Comparison of ENCODE assay signal across 8 mouse cellular contexts in genomic region chr19:5877618-5878361, GRCm38 (mm10). TPM values are rescaled to one million over a fixed set of nuclear protein-coding genes. Genes with fewer than 3 reads are reported as not detected.
DNase-seq lines count a peak whose midpoint lies in the region; ATAC-seq and TF ChIP-seq lines count a peak whose summit lies in the region.

Gene Slc25a45, plus strand, starts transcription at chr19:5877808.

- no peaks in the 10 kb centered on the region for H3K27me3 ChIP-seq in embryonic facial prominence, embryonic 14.5 days (replicated peaks; ENCODE audit: control insufficient read depth, insufficient read depth, low read length)
- no peaks in the 10 kb centered on the region for H3K27me3 ChIP-seq in kidney, embryonic 14.5 days (ENCODE audit: control insufficient read depth, insufficient read depth, low read length)
- no peaks in the 10 kb centered on the region for H3K27me3 ChIP-seq in limb, embryonic 14.5 days (ENCODE audit: control insufficient read depth, insufficient read depth, low read length)

- no peak for TF ChIP-seq POLR2A in limb, embryonic 14.5 days (IDR thresholded peaks at IDR 0.05; ENCODE audit: borderline replicate concordance, extremely low read depth, insufficient read depth, insufficient read length)

- DNase-seq in A20 (ENCODE audit: low read depth, low spot score), result peak; percentile 88
- peak; percentile 88 to 90 for DNase-seq in adrenal gland, postnatal 36 days
- DNase-seq in embryonic facial prominence, embryonic 14.5 days (ENCODE audit: low spot score), result peak; percentile 80
- peak; percentile 70 for DNase-seq in heart, adult 8-10 months (ENCODE audit: low spot score)
- peak; percentile 78 for DNase-seq in limb, embryonic 14.5 days (ENCODE audit: low spot score)
- DNase-seq in monocyte, adult 2 months (ENCODE audit: low read depth in 1 of 2, low spot score in 2 of 2), result peak; percentile 56 to 64
- DNase-seq in spleen, postnatal 4 days (ENCODE audit: low spot score in 2 of 2), result peak; percentile 68 to 82

- H3K27ac ChIP-seq in embryonic facial prominence, embryonic 14.5 days (replicated peaks; ENCODE audit: low read depth, low read length), result peak within 1 kb of the TSS; percentile 52
- peak within 1 kb of the TSS; percentile 48 for H3K27ac ChIP-seq in kidney, embryonic 14.5 days (ENCODE audit: low read depth, low read length)
- 0 out of 2 replicates have a peak within 1 kb of the TSS, but pooled peaks have one; percentile 52 for H3K27ac ChIP-seq in limb, embryonic 14.5 days (replicated peaks; ENCODE audit: low read depth, low read length)

- peak; percentile 59 for ATAC-seq in embryonic facial prominence, embryonic 14.5 days (ENCODE audit: low read depth)
- 0 out of 2 replicates have a peak, but pooled peaks have one; percentile 21 for ATAC-seq in kidney, embryonic 14.5 days (ENCODE audit: low FRiP score, low TSS enrichment)
- peak; percentile 50 for ATAC-seq in limb, embryonic 14.5 days (ENCODE audit: low FRiP score, low read depth)

- H3K4me3 ChIP-seq in embryonic facial prominence, embryonic 14.5 days (ENCODE audit: low read depth, low read length), result no peak within 1 kb of the TSS
- H3K4me3 ChIP-seq in kidney, embryonic 14.5 days (ENCODE audit: low read length), result no peak within 1 kb of the TSS
- no peak within 1 kb of the TSS for H3K4me3 ChIP-seq in limb, embryonic 14.5 days (replicated peaks; ENCODE audit: low read length)

- peak within 1 kb of the TSS; percentile 8; the same call in 1 of the 2 replicates for H3K4me2 ChIP-seq in embryonic facial prominence, embryonic 14.5 days (ENCODE audit: low read depth, low read length)
- peak within 1 kb of the TSS; percentile 25; the same call in 1 of the 2 replicates for H3K4me2 ChIP-seq in kidney, embryonic 14.5 days (replicated peaks; ENCODE audit: low read depth, low read length)
- H3K4me2 ChIP-seq in limb, embryonic 14.5 days (replicated peaks; ENCODE audit: low read depth, low read length, severe bottlenecking), result 0 out of 2 replicates have a peak within 1 kb of the TSS, but pooled peaks have one; percentile 8

- H3K36me3 ChIP-seq in embryonic facial prominence, embryonic 14.5 days (ENCODE audit: control insufficient read depth, insufficient read depth, low read length), result no peaks in the 10 kb centered on the region
- peaks cover 3% of the 10 kb centered on the region; the same call in 1 of the 2 replicates for H3K36me3 ChIP-seq in kidney, embryonic 14.5 days (ENCODE audit: control insufficient read depth, insufficient read depth, low read length)
- H3K36me3 ChIP-seq in limb, embryonic 14.5 days (ENCODE audit: control insufficient read depth, insufficient read depth, low read length), result peaks cover under 1% of the 10 kb centered on the region; the same call in 1 of the 2 replicates

- WGBS in embryonic facial prominence, embryonic 14.5 days, result 43% methylated on average over 15 of the region's 15 CpGs
- 40% methylated on average over 15 of the region's 15 CpGs for WGBS in kidney, embryonic 14.5 days
- WGBS in limb, embryonic 14.5 days, result 48% methylated on average over 15 of the region's 15 CpGs

- no peaks in the 10 kb centered on the region for H3K9me3 ChIP-seq in embryonic facial prominence, embryonic 14.5 days (ENCODE audit: control insufficient read depth, low read length)
- H3K9me3 ChIP-seq in kidney, embryonic 14.5 days (ENCODE audit: control insufficient read depth, low read length), result no peaks in the 10 kb centered on the region
- no peaks in the 10 kb centered on the region for H3K9me3 ChIP-seq in limb, embryonic 14.5 days (ENCODE audit: control insufficient read depth, low read length)

- H3K9ac ChIP-seq in embryonic facial prominence, embryonic 14.5 days (ENCODE audit: low read depth, low read length), result no peak within 1 kb of the TSS
- no peak within 1 kb of the TSS for H3K9ac ChIP-seq in kidney, embryonic 14.5 days (ENCODE audit: low read depth, low read length)
- peak within 1 kb of the TSS; percentile 31; the same call in 1 of the 2 replicates for H3K9ac ChIP-seq in limb, embryonic 14.5 days (ENCODE audit: low read depth, low read length, severe bottlenecking)

- peaks cover 10% of the 10 kb centered on the region; the same call in 1 of the 2 replicates for H3K4me1 ChIP-seq in embryonic facial prominence, embryonic 14.5 days (ENCODE audit: control insufficient read depth, insufficient read depth, low read length)
- 0 out of 2 replicates have a peak, but pooled peaks cover 9% of the 10 kb centered on the region for H3K4me1 ChIP-seq in kidney, embryonic 14.5 days (ENCODE audit: control insufficient read depth, insufficient read depth, low read length)
- H3K4me1 ChIP-seq in limb, embryonic 14.5 days (ENCODE audit: control insufficient read depth, insufficient read depth, low read length), result peaks cover 15% of the 10 kb centered on the region

RNA-seq across cellular contexts. Expression of gene Slc25a45, which starts in this region (rescaled TPM):
- 10 to 100 TPM in 1 of 2 experiments, 1 to 10 TPM in 1; 9.4 to 33.2 TPM for total RNA-seq in adrenal gland, postnatal 36 days (2021)
- 2.8 and 3.0 TPM in 2 replicates for polyA plus RNA-seq in embryonic facial prominence, embryonic 14.5 days (2014; fragmentation: Nextera tagmentation; extraction: Ambion mirVana)
- 1 to 10 TPM; 2.4 to 3.8 (median 2.8) TPM for total RNA-seq in heart, adult 8-10 months (2022)
- polyA plus RNA-seq in kidney, embryonic 14.5 days (2014; fragmentation: Nextera tagmentation; extraction: Ambion mirVana), result 3.3 and 3.5 TPM in 2 replicates
- polyA plus RNA-seq in limb, embryonic 14.5 days (2012; rRNA removed), result 6.2 and 6.3 TPM in 2 replicates
- 2.5 and 3.0 TPM in 2 replicates for polyA plus RNA-seq in limb, embryonic 14.5 days (2014; fragmentation: Nextera tagmentation; extraction: Ambion mirVana)
